Mouse (Mus musculus) hindbrain, embryonic 16.5 days (tissue): Measurements from ENCODE around the gene Olfr287. TPM values are rescaled to one million over a fixed set of nuclear protein-coding genes. Genes with fewer than 3 reads are reported as not detected.

ENCODE experiments used
- ATAC-seq: fragments of 200-750 bp; cut with Nextera tagmentation; 2 replicates; pipeline ENCODE4 v1.8.0; 2017; ENCODE audit warnings: moderate TSS enrichment, moderate library complexity
- H3K27ac ChIP-seq: fragments of 300-500 bp; sonication (generic); 2 replicates; pipeline ENCODE4 v1.5.1; 2014; ENCODE audit warnings: low read depth, mild to moderate bottlenecking, control low read depth, low read length, moderate library complexity
- H3K27me3 ChIP-seq: fragments of 300-500 bp; sonication (generic); replicated peaks from 2 replicates; pipeline ENCODE4 v1.6.1; 2014; ENCODE audit warnings: low read length; ENCODE audit not compliant: control insufficient read depth, insufficient read depth
- H3K36me3 ChIP-seq: fragments of 300-500 bp; sonication (generic); 2 replicates; pipeline ENCODE4 v1.6.1; 2014; ENCODE audit warnings: mild to moderate bottlenecking, low read length, moderate library complexity, mixed read lengths; ENCODE audit not compliant: control insufficient read depth, insufficient read depth
- H3K4me1 ChIP-seq: fragments of 300-500 bp; sonication (generic); 2 replicates; pipeline ENCODE4 v1.6.1; 2014; ENCODE audit warnings: low read depth, low read length; ENCODE audit not compliant: control insufficient read depth, insufficient read depth
- H3K4me2 ChIP-seq: fragments of 300-500 bp; sonication (generic); 2 replicates; pipeline ENCODE4 v1.6.1; 2014; ENCODE audit warnings: mild to moderate bottlenecking, low read length, control low read depth, moderate library complexity
- H3K4me3 ChIP-seq: fragments of 300-500 bp; sonication (generic); 2 replicates; pipeline ENCODE4 v1.5.1; 2014; ENCODE audit warnings: mild to moderate bottlenecking, low read length, control low read depth, moderate library complexity
- H3K9ac ChIP-seq: fragments of 300-500 bp; sonication (generic); 2 replicates; pipeline ENCODE4 v1.6.1; 2014; ENCODE audit warnings: low read depth, mild to moderate bottlenecking, control low read depth, low read length, moderate library complexity
- H3K9me3 ChIP-seq: fragments of 300-500 bp; sonication (generic); 2 replicates; pipeline ENCODE4 v1.6.1; 2014; ENCODE audit warnings: mild to moderate bottlenecking, low read length, moderate library complexity; ENCODE audit not compliant: control insufficient read depth
- WGBS: fragments of 180-500 bp; shearing (Covaris S2); extraction: QIAGEN DNeasy Blood & Tissue Kit; methylation state at CpG from one replicate; pipeline ENCODE4 v1.1.7; 2014; 5-methylcytosine and 5-hydroxymethylcytosine counted together
- polyA plus RNA-seq: library from polyadenylated mRNA; unstranded; fragments of >200 nt; fragmentation: Nextera tagmentation; extraction: Ambion mirVana; gene quantifications from 2 replicates; pipeline ENCODE4 v1.2.1, GENCODE M21; 2015

Gene Olfr287
- polyA plus RNA-seq, 1 experiment from 2014 or later: 1.0 TPM

GRCm38 (mm10) chr15:98172113-98172512, 48.7 kb downstream of the Olfr287 start:
- Histone ChIP-seq H3K9ac (no peak overlapping the region), H3K4me2 (peak overlapping the region; percentile 72; the same call in 1 of the 2 replicates), H3K4me3 (no peak overlapping the region), H3K36me3 (no peaks in the 10 kb centered on the region), H3K4me1 (peaks cover 9% of the 10 kb centered on the region), H3K27ac (no peak overlapping the region), H3K27me3 (0 out of 2 replicates have a peak, but pooled peaks cover 2% of the 10 kb centered on the region), H3K9me3 (no peaks in the 10 kb centered on the region)
- 75% methylated on average over 5 of the region's 5 CpGs for WGBS
- ATAC-seq: no peak

- Histone ChIP-seq H3K9me3 (no peaks in the 10 kb centered on the region), H3K4me2 (peak overlapping the region; percentile 72), H3K27ac (no peak overlapping the region), H3K27me3 (no peaks in the 10 kb centered on the region), H3K4me3 (peak overlapping the region; percentile 70), H3K9ac (no peak overlapping the region), H3K36me3 (no peaks in the 10 kb centered on the region), H3K4me1 (peaks cover 9% of the 10 kb centered on the region)
- 72% methylated on average over 9 of the region's 9 CpGs for whole genome bisulfite sequencing
- ATAC-seq: no peak
Measured at GRCm38 (mm10) chr15:98170917-98171316, 49.9 kb downstream of the Olfr287 start.

- WGBS: 25% methylated on average over 7 of the region's 7 CpGs
- Histone ChIP-seq H3K36me3 (no peaks in the 10 kb centered on the region), H3K9ac (peak overlapping the region; percentile 53), H3K9me3 (no peaks in the 10 kb centered on the region), H3K27ac (no peak overlapping the region), H3K4me3 (peak overlapping the region; percentile 70), H3K4me1 (peaks cover 9% of the 10 kb centered on the region), H3K27me3 (no peaks in the 10 kb centered on the region), H3K4me2 (peak overlapping the region; percentile 72)
- no peak for ATAC-seq
Measured at GRCm38 (mm10) chr15:98170365-98170764, 50.5 kb downstream of the Olfr287 start.

GRCm38 (mm10) chr15:98168622-98169004, 52.2 kb downstream of the Olfr287 start:
- peak overlapping the region; percentile 70 for H3K4me3 ChIP-seq
- H3K27me3 ChIP-seq: no peaks in the 10 kb centered on the region
- no peaks in the 10 kb centered on the region for H3K9me3 ChIP-seq
- H3K4me1 ChIP-seq: peaks cover 8% of the 10 kb centered on the region
- no peak for ATAC-seq
- H3K4me2 ChIP-seq: peak overlapping the region; percentile 72
- no peak overlapping the region; the same call in 1 of the 2 replicates for H3K27ac ChIP-seq
- no peaks in the 10 kb centered on the region for H3K36me3 ChIP-seq
- 4% methylated on average over 19 of the region's 19 CpGs for WGBS
- H3K9ac ChIP-seq: peak overlapping the region; percentile 77

GRCm38 (mm10) chr15:98167645-98168621, 52.9 kb downstream of the Olfr287 start:
- ATAC-seq: peak; percentile 95

GRCm38 (mm10) chr15:98166963-98167644, 53.8 kb downstream of the Olfr287 start, which contains the start of gene Ccdc184:
Ccdc184 (plus strand) TSS chr15:98167158.
- under 1% methylated on average over 17 of the region's 18 CpGs for WGBS
- Histone ChIP-seq H3K27me3 (no peaks in the 10 kb centered on the region), H3K4me1 (peaks cover 7% of the 10 kb centered on the region), H3K27ac (peak within 1 kb of the TSS; percentile 94), H3K9me3 (no peaks in the 10 kb centered on the region), H3K4me3 (peak within 1 kb of the TSS; percentile 70), H3K36me3 (no peaks in the 10 kb centered on the region), H3K4me2 (peak within 1 kb of the TSS; percentile 72), H3K9ac (peak within 1 kb of the TSS; percentile 77)
- peak; percentile 62 for ATAC-seq

More at GRCm38 (mm10) chr15:98167645-98168621, 52.9 kb downstream of the Olfr287 start:
- Histone ChIP-seq H3K36me3 (no peaks in the 10 kb centered on the region), H3K27ac (peak overlapping the region; percentile 94), H3K9me3 (no peaks in the 10 kb centered on the region), H3K4me3 (peak overlapping the region; percentile 70), H3K9ac (peak overlapping the region; percentile 77), H3K4me2 (peak overlapping the region; percentile 72), H3K27me3 (no peaks in the 10 kb centered on the region), H3K4me1 (peaks cover 7% of the 10 kb centered on the region)
- WGBS: under 1% methylated on average over 63 of the region's 69 CpGs

GRCm38 (mm10) chr15:98165525-98165924, 55.3 kb downstream of the Olfr287 start, which contains the start of gene Asb8:
Asb8 (minus strand) TSS chr15:98165625.
- WGBS: 90% methylated on average over 5 of the region's 5 CpGs

GRCm38 (mm10) chr15:98162561-98162960, 58.3 kb downstream of the Olfr287 start:
- WGBS: 86% methylated on average over 4 of the region's 4 CpGs
- H3K9me3 ChIP-seq: no peaks in the 10 kb centered on the region
- no peaks in the 10 kb centered on the region; the same call in 1 of the 2 replicates for H3K4me1 ChIP-seq

More at GRCm38 (mm10) chr15:98165525-98165924, 55.3 kb downstream of the Olfr287 start, which contains the start of gene Asb8:
- Histone ChIP-seq H3K27ac (no peak within 1 kb of the TSS), H3K4me1 (peaks cover 3% of the 10 kb centered on the region), H3K4me2 (peak within 1 kb of the TSS; percentile 72; the same call in 1 of the 2 replicates), H3K4me3 (no peak within 1 kb of the TSS), H3K36me3 (no peaks in the 10 kb centered on the region), H3K27me3 (no peaks in the 10 kb centered on the region), H3K9me3 (no peaks in the 10 kb centered on the region), H3K9ac (no peak within 1 kb of the TSS)
- ATAC-seq: no peak

More at GRCm38 (mm10) chr15:98162561-98162960, 58.3 kb downstream of the Olfr287 start:
- Histone ChIP-seq H3K9ac (no peak overlapping the region), H3K4me3 (no peak overlapping the region), H3K36me3 (no peaks in the 10 kb centered on the region), H3K27ac (no peak overlapping the region), H3K4me2 (no peak overlapping the region), H3K27me3 (no peaks in the 10 kb centered on the region)
- ATAC-seq: no peak
